Mouse (Mus musculus) gastrocnemius, adult 2 months (tissue): ENCODE data around the gene Klf3. TPM values are rescaled to one million over a fixed set of nuclear protein-coding genes. Genes with fewer than 3 reads are reported as not detected.

Source experiments
- DNase-seq: peaks from one replicate; pipeline ENCODE4 v3.0.0; 2022
- H3K27ac ChIP-seq: fragments of 200-600 bp; 2 replicates; pipeline ENCODE4 v1.8.1; 2022; ENCODE audit warnings: mild to moderate bottlenecking
- H3K4me3 ChIP-seq: fragments of 200-600 bp; 2 replicates; pipeline ENCODE4 v1.8.1; 2022; ENCODE audit warnings: mild to moderate bottlenecking, moderate library complexity
- CTCF ChIP-seq: fragments of 200-600 bp; IDR thresholded peaks from 2 replicates; pipeline ENCODE4 v1.8.1; 2022; ENCODE audit warnings: antibody characterized with exemption, mild to moderate bottlenecking, moderate library complexity
- intact Hi-C: fragments of 180-260 bp; cut with DNase I; formaldehyde crosslinking; loops from one replicate; pipeline ENCODE4 v1.15.1; 2025
- total RNA-seq, 2 experiments: library from RNA; stranded (reverse); gene quantifications; 2 replicates each; pipeline ENCODE4 v1.2.3; 2021

Klf3 gene
- total RNA-seq, 2 experiments from 2014 or later = 18.2 to 20.4 TPM

- intact Hi-C loops = loop anchor here (5.0 kb wide), 2 partner anchors 102 to 207 kb away; no protein-coding TSS in a partner anchor
- Histone ChIP-seq H3K27ac (peak overlapping the region; percentile 100), H3K4me3 (peak overlapping the region; percentile 99)
- DNase-seq = peak; percentile 70
- TF ChIP-seq CTCF = no peak
These were observed 703 bp downstream of the Klf3 start for GRCm38 (mm10) chr5:64803720-64804462.

GRCm38 (mm10) chr5:64805131-64805872 is 2.1 kb downstream of the Klf3 start:
- intact Hi-C loops = no loop called here
- no peak for TF ChIP-seq CTCF
- DNase-seq = no peak

GRCm38 (mm10) chr5:64805873-64806505 is 2.8 kb downstream of the Klf3 start:
- peak; percentile 67 for DNase-seq
- H3K27ac ChIP-seq = peak overlapping the region; percentile 100
- TF ChIP-seq CTCF = no peak
- intact Hi-C loops = no loop called here
- peak overlapping the region; percentile 99 for H3K4me3 ChIP-seq

More at GRCm38 (mm10) chr5:64805131-64805872, 2.1 kb downstream of the Klf3 start:
- Histone ChIP-seq H3K4me3 (peak overlapping the region; percentile 99), H3K27ac (peak overlapping the region; percentile 100)

- no peak for DNase-seq
- Histone ChIP-seq H3K4me3 (peak overlapping the region; percentile 99), H3K27ac (peak overlapping the region; percentile 100)
- intact Hi-C loops = no loop called here
- no peak for TF ChIP-seq CTCF
These were observed 3.4 kb downstream of the Klf3 start for GRCm38 (mm10) chr5:64806600-64806999.

- peak overlapping the region; percentile 100 for H3K27ac ChIP-seq
- intact Hi-C loops = no loop called here
- DNase-seq = no peak
- H3K4me3 ChIP-seq = peak overlapping the region; percentile 99
- no peak for TF ChIP-seq CTCF
These were observed 4.0 kb downstream of the Klf3 start for GRCm38 (mm10) chr5:64807159-64807558.

- DNase-seq = no peak
- Histone ChIP-seq H3K4me3 (peak overlapping the region; percentile 99), H3K27ac (peak overlapping the region; percentile 100)
- intact Hi-C loops = no loop called here
- TF ChIP-seq CTCF = no peak
These were observed 4.4 kb downstream of the Klf3 start for GRCm38 (mm10) chr5:64807603-64808002.

- intact Hi-C loops = no loop called here
- no peak for TF ChIP-seq CTCF
- DNase-seq = peak; percentile 51
- peak overlapping the region; percentile 100 for H3K27ac ChIP-seq
- peak overlapping the region; percentile 99 for H3K4me3 ChIP-seq
These were observed 5.2 kb downstream of the Klf3 start for GRCm38 (mm10) chr5:64808106-64809010.

- Histone ChIP-seq H3K4me3 (peak overlapping the region; percentile 99), H3K27ac (peak overlapping the region; percentile 100)
- peak; percentile 78 for DNase-seq
- intact Hi-C loops = no loop called here
- no peak for TF ChIP-seq CTCF
These were observed 6.1 kb downstream of the Klf3 start for GRCm38 (mm10) chr5:64809257-64809656.

- no peak for DNase-seq
- no peak for TF ChIP-seq CTCF
- Histone ChIP-seq H3K27ac (peak overlapping the region; percentile 100), H3K4me3 (peak overlapping the region; percentile 99)
- intact Hi-C loops = loop anchor here (5.0 kb wide), 2 partner anchors 233 to 523 kb away; no protein-coding TSS in a partner anchor
These were observed 6.7 kb downstream of the Klf3 start for GRCm38 (mm10) chr5:64809864-64810263.

- Histone ChIP-seq H3K4me3 (peak overlapping the region; percentile 99), H3K27ac (peak overlapping the region; percentile 100)
- intact Hi-C loops = loop anchor here (5.0 kb wide), 2 partner anchors 234 to 524 kb away; no protein-coding TSS in a partner anchor
- peak; percentile 67 for DNase-seq
- no peak for TF ChIP-seq CTCF
These were observed 7.8 kb downstream of the Klf3 start for GRCm38 (mm10) chr5:64810860-64811499.

GRCm38 (mm10) chr5:64811500-64812123 is 8.4 kb downstream of the Klf3 start:
- DNase-seq = peak; percentile 80
- no peak for TF ChIP-seq CTCF
- peak overlapping the region; percentile 99 for H3K4me3 ChIP-seq
- peak overlapping the region; percentile 100 for H3K27ac ChIP-seq
- intact Hi-C loops = loop anchor here (5.0 kb wide), 2 partner anchors 234 to 524 kb away; no protein-coding TSS in a partner anchor
